Mouse (Mus musculus) ES-Bruce4 (cell line): ENCODE measurements around the gene Mboat1.

Experiments
- CTCF ChIP-seq: IDR thresholded peaks from one replicate; pipeline ENCODE4 v1.8.1; 2011; ENCODE audit warnings: low read depth, low read length
- EP300 ChIP-seq: IDR thresholded peaks from 2 replicates; pipeline ENCODE4 v1.6.1; 2011; ENCODE audit warnings: low read depth, low read length; ENCODE audit not compliant: insufficient read depth
- POLR2A ChIP-seq: IDR thresholded peaks from one replicate; pipeline ENCODE4 v1.8.1; 2011; ENCODE audit warnings: low read length; ENCODE audit not compliant: insufficient read depth

DNA sequence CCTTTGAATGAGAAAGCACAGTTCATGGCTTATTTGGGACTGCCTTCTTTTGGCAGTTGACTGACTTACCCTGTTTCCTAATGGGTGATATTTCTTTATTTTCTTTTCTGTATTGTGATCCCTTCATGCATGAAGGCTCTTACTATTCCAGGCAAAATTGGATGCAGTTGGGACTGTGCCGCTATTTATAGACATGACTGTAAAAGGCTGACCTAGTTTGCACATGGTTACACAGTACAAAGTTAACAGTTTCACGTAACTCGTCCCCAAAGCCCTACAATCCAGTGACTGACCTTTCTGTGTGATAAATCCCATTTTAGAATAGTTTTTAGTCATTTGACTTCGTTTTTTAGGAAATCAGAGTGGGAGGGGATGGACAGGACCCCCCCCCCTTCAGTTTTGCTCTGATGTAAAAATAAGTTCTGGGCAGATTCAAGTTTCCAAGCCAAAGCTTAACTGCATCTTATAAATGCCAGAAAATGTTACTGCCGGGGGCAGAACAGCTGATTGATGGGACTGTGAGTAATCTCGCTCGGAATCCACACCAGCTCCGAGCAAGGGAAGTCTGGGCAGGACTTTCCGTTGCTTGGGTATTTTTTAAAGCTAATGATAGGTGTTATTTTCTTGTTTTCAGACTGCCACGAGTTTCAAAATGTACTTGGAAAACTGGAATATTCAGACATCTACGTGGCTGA, 98.9 kb downstream of the Mboat1 start:
- no peak for TF ChIP-seq CTCF
- TF ChIP-seq POLR2A, result no peak
- TF ChIP-seq EP300, result no peak
